Mouse (Mus musculus) heart, postnatal 0 days (tissue): ENCODE results near the gene Pex16. TPM values are rescaled to one million over a fixed set of nuclear protein-coding genes. Genes with fewer than 3 reads are reported as not detected.

Source experiments
- ATAC-seq: fragments of 200-750 bp; cut with Nextera tagmentation; 2 replicates; pipeline ENCODE4 v1.8.0; 2017; ENCODE audit warnings: low read depth, moderate number of reproducible peaks, moderate library complexity; ENCODE audit not compliant: insufficient read depth
- DNase-seq: peaks from one replicate; pipeline ENCODE4 v3.0.0-alpha.2; 2016; ENCODE audit warnings: low spot score
- H3K27ac ChIP-seq: fragments of 300-500 bp; sonication (generic); 2 replicates; pipeline ENCODE4 v1.5.1; 2014; ENCODE audit warnings: low read depth, mild to moderate bottlenecking
- H3K27me3 ChIP-seq: fragments of 300-500 bp; sonication (generic); 2 replicates; pipeline ENCODE4 v1.6.1; 2014; ENCODE audit warnings: low read length, mixed read lengths; ENCODE audit not compliant: control insufficient read depth, insufficient read depth
- H3K36me3 ChIP-seq: fragments of 300-500 bp; sonication (generic); replicated peaks from 2 replicates; pipeline ENCODE4 v1.6.1; 2014; ENCODE audit warnings: low read length, mixed read lengths; ENCODE audit not compliant: control insufficient read depth, insufficient read depth
- H3K4me1 ChIP-seq: fragments of 300-500 bp; sonication (generic); 2 replicates; pipeline ENCODE4 v1.6.1; 2014; ENCODE audit warnings: antibody characterized with exemption; ENCODE audit not compliant: control insufficient read depth, insufficient read depth
- H3K4me2 ChIP-seq: fragments of 300-500 bp; sonication (generic); 2 replicates; pipeline ENCODE4 v1.6.1; 2014; ENCODE audit warnings: low read depth, mild to moderate bottlenecking, low read length, moderate library complexity
- H3K4me3 ChIP-seq: fragments of 300-500 bp; sonication (generic); 2 replicates; pipeline ENCODE4 v1.5.1; 2014; ENCODE audit warnings: low read depth, low read length
- H3K9ac ChIP-seq: fragments of 300-500 bp; sonication (generic); replicated peaks from 2 replicates; pipeline ENCODE4 v1.6.1; 2014; ENCODE audit warnings: low read depth, low read length, mixed read lengths
- H3K9me3 ChIP-seq: fragments of 300-500 bp; sonication (generic); replicated peaks from 2 replicates; pipeline ENCODE4 v1.6.1; 2016; ENCODE audit warnings: low read length; ENCODE audit not compliant: control insufficient read depth
- CTCF ChIP-seq: IDR thresholded peaks from 2 replicates; pipeline ENCODE4 v1.5.1; 2016; ENCODE audit warnings: antibody characterized with exemption, control low read depth, low read depth
- EP300 ChIP-seq: IDR thresholded peaks from 2 replicates; pipeline ENCODE4 v1.6.1; 2016; ENCODE audit warnings: antibody characterized with exemption, low read depth
- WGBS: fragments of 180-500 bp; shearing (Covaris S2); extraction: QIAGEN DNeasy Blood & Tissue Kit; methylation state at CpG from one replicate; pipeline ENCODE4 v1.1.7; 2014; 5-methylcytosine and 5-hydroxymethylcytosine counted together
- polyA plus RNA-seq: library from polyadenylated mRNA; unstranded; fragments of >200 nt; fragmentation: Nextera tagmentation; extraction: Ambion mirVana; gene quantifications from 2 replicates; pipeline ENCODE4 v1.2.1, GENCODE M21; 2015
- total RNA-seq: library from RNA; depleted of rRNA; stranded (reverse); fragments of >200 nt; gene quantifications from 2 replicates; pipeline ENCODE4 v1.2.3, GENCODE M21; 2014; ENCODE audit warnings: low replicate concordance

Gene Pex16
- total and polyA plus RNA-seq, 2 experiments from 2014 or later: 14.1 to 27.7 TPM

DNA sequence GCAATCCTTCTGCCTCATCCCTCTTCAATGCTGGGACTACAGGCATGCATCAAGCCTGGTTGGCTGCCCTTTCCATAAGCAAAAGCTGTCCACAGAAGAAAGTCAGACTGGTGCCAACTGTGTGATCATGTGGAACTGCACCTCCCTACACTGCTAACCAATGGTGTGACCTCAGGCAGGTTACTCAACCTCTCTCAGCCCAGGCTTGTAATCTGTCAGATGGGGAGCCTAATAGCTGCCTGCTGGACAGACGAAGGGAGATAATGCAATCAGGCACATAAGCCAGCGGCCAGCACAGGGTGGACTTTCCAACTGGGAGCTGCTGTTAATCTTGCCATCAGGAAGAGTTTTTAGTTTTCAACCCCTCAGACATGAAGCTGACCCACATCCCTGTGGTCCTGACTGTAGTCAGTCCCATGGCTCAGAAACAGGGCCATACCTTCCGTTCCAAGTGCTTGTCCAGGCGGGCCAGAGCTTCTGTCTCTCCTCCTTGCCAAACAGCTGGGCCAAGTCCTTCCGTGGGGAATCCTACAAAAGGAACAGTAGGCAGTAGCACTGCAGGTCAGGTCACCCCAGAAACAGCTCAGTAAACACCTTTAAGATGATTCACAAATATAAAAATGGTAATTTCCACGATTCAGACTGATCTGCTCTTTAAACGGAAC is 47.4 kb downstream of the Pex16 start:
- Histone ChIP-seq H3K4me1 (peaks cover 37% of the 10 kb centered on the region), H3K4me3 (no peak overlapping the region), H3K9me3 (no peaks in the 10 kb centered on the region), H3K27me3 (no peaks in the 10 kb centered on the region), H3K27ac (no peak overlapping the region), H3K9ac (no peak overlapping the region), H3K36me3 (peaks cover 71% of the 10 kb centered on the region), H3K4me2 (no peak overlapping the region)
- 87% methylated on average over 7 of the region's 7 CpGs for WGBS
- TF ChIP-seq CTCF (no peak), EP300 (no peak)
- ATAC-seq (no peak), DNase-seq (no peak)

DNA sequence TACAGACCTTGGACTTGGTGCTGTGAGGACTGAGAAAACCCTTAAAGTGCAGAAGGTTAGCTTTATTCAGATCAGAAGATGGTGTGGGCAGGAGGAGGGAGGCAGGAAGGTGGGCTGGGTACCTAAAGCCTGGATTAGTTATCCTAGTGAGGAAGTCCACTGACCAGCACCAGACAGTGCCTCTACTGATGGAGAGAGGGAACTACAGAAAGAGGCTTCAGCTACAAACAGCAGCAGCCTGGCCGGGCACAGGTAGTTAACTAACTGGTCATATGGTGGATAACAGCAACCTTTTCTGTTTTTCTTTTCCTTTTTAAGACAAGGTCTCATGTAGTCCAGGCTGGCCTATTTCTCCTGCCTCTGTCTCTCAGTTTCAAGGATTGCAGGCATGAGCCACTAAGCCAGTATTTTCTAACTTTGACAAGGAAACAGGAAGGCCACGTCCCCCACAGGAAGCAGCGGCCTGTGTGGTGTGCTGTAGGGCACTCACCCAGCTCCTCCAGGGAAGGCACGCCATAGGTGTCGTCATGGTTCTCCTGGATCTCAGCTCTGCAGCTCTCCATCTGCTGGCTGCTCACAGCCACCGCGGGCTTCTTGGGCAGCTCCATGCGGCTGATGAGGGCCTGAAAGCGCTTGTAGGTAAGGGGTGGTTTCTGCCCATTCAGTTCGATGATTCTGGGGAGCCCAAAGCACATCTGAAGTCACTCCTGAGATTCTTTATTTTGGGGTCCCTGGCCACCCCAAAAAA is 48.1 kb downstream of the Pex16 start:
- Histone ChIP-seq H3K4me3 (no peak overlapping the region), H3K4me1 (peaks cover 43% of the 10 kb centered on the region), H3K27ac (peak overlapping the region; percentile 90), H3K27me3 (no peaks in the 10 kb centered on the region), H3K9me3 (no peaks in the 10 kb centered on the region), H3K9ac (0 out of 2 replicates have a peak overlapping the region, but pooled peaks have one; percentile 24), H3K4me2 (no peak overlapping the region), H3K36me3 (peaks cover 64% of the 10 kb centered on the region)
- no peak for DNase-seq
- WGBS: 61% methylated on average over 10 of the region's 10 CpGs
- ATAC-seq: no peak
- peak; percentile 34 for TF ChIP-seq CTCF
- TF ChIP-seq EP300: no peak

- H3K4me3 ChIP-seq: no peak overlapping the region
- ATAC-seq (no peak; the same call in 1 of the 2 replicates), DNase-seq (no peak)
- H3K4me2 ChIP-seq: no peak overlapping the region
- H3K9me3 ChIP-seq: no peaks in the 10 kb centered on the region
- TF ChIP-seq EP300: no peak
- no peak for TF ChIP-seq CTCF
- peak overlapping the region; percentile 90 for H3K27ac ChIP-seq
- peaks cover 48% of the 10 kb centered on the region for H3K4me1 ChIP-seq
- peaks cover 59% of the 10 kb centered on the region for H3K36me3 ChIP-seq
- peak overlapping the region; percentile 24; the same call in 1 of the 2 replicates for H3K9ac ChIP-seq
- no peaks in the 10 kb centered on the region for H3K27me3 ChIP-seq
- WGBS: 80% methylated on average over 9 of the region's 9 CpGs
Observed at GRCm38 (mm10) chr2:92423156-92423555, 48.7 kb downstream of the Pex16 start.

DNA sequence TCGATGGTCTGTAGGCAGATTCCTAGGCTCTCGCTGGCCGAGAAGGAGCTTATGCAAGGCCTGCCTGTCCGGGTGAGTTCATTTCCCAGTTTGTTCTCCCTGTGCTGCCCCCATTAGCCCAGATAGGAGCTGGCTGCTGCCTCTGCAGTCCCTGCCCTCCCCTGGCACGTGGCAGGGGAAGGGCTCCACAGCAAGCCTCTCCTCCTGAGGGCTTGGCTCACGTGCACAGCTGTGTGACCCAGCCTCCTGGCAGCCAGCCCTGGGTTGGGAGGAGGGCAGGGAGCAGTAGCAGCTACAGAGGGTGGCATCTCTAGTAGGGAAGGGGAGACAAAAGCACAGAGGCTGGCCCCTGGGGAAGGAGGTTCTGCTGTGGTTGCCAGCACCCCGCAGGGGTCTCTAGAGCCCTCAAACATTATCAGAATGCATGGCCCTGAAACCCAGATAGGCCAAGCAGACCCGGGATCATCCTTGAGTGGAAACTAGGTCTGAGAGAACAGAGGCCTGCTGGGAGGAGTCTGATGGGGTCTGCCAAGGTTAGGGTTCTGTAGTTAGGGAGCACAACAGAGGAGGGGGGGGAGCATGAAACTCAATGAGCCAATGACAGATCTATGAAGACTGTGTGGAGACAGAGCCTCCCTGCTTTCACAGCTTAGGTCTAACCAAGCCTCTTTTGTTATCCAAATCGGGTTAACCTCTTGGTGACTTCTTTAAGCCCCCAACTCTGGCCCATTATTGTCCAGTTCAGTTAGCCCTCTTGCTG is 49.4 kb downstream of the Pex16 start:
- WGBS: 46% methylated on average over 9 of the region's 9 CpGs
- Histone ChIP-seq H3K4me1 (peaks cover 54% of the 10 kb centered on the region), H3K9me3 (no peaks in the 10 kb centered on the region), H3K9ac (peak overlapping the region; percentile 24; the same call in 1 of the 2 replicates), H3K36me3 (peaks cover 51% of the 10 kb centered on the region), H3K4me2 (no peak overlapping the region), H3K27me3 (no peaks in the 10 kb centered on the region), H3K4me3 (no peak overlapping the region), H3K27ac (peak overlapping the region; percentile 90)
- peak; percentile 91 for ATAC-seq
- DNase-seq: peak; percentile 89
- TF ChIP-seq CTCF (peak; percentile 21; the same call in 1 of the 2 replicates), EP300 (peak; percentile 79; the same call in 1 of the 2 replicates)
